ENCODE assay signal across 8 mouse cellular contexts in genomic region chr8:11779844-11780634, GRCm38 (mm10). TPM values are rescaled to one million over a fixed set of nuclear protein-coding genes. Genes with fewer than 3 reads are reported as not detected.
DNase-seq lines count a peak whose midpoint lies in the region; ATAC-seq and TF ChIP-seq lines count a peak whose summit lies in the region.

No protein-coding gene starts in this region.

- peak overlapping the region; percentile 73 for H3K27ac ChIP-seq in gastrocnemius, adult 2 months
- H3K27ac ChIP-seq in bone marrow macrophage, adult 2 months (ENCODE audit: insufficient read depth, low read depth, low read length), result peak overlapping the region; percentile 92
- peak overlapping the region; percentile 80 for H3K27ac ChIP-seq in heart, embryonic 12.5 days (ENCODE audit: poor library complexity, severe bottlenecking)
- H3K27ac ChIP-seq in small intestine, adult 2 months (ENCODE audit: insufficient read depth, low read depth, low read length), result peak overlapping the region; percentile 13; the same call in 1 of the 2 replicates

- peak overlapping the region; percentile 50; the same call in 1 of the 2 replicates for H3K9ac ChIP-seq in heart, embryonic 12.5 days

- no peak for TF ChIP-seq CTCF in gastrocnemius, adult 2 months (IDR thresholded peaks at IDR 0.05)
- no peak for TF ChIP-seq CTCF in bone marrow macrophage, adult 2 months (IDR thresholded peaks at IDR 0.05; ENCODE audit: low read depth, low read length)
- TF ChIP-seq CTCF in small intestine, adult 2 months (IDR thresholded peaks at IDR 0.05; ENCODE audit: extremely low read depth, insufficient read length, insufficient replicate concordance, low read depth, low read length), result no peak

- H3K4me1 ChIP-seq in bone marrow macrophage, adult 2 months (ENCODE audit: control insufficient read depth, insufficient read depth, low read length), result peaks cover 76% of the 10 kb centered on the region
- H3K4me1 ChIP-seq in heart, embryonic 12.5 days (replicated peaks), result peaks cover 89% of the 10 kb centered on the region
- peaks cover 15% of the 10 kb centered on the region for H3K4me1 ChIP-seq in small intestine, adult 2 months (ENCODE audit: control insufficient read depth, insufficient read depth, insufficient read length, low read length)

- DNase-seq in gastrocnemius, adult 2 months, result no peak
- DNase-seq in gastrocnemius, adult 8-10 months (ENCODE audit: low spot score in 2 of 2), result no peak
- peak; percentile 36 to 51 for DNase-seq in kidney, postnatal 4 days
- no peak for DNase-seq in gastrocnemius, postnatal 10 days
- no peak for DNase-seq in layer of hippocampus, adult 11-12 months (ENCODE audit: low spot score)

- H3K4me3 ChIP-seq in gastrocnemius, adult 2 months, result peak overlapping the region; percentile 48
- H3K4me3 ChIP-seq in bone marrow macrophage, adult 2 months (ENCODE audit: insufficient read depth, low read length), result peak overlapping the region; percentile 63
- H3K4me3 ChIP-seq in heart, embryonic 12.5 days, result peak overlapping the region; percentile 37
- no peak overlapping the region for H3K4me3 ChIP-seq in small intestine, adult 2 months (ENCODE audit: low read depth, low read length)

- peaks cover 38% of the 10 kb centered on the region for H3K36me3 ChIP-seq in heart, embryonic 12.5 days
- H3K36me3 ChIP-seq in small intestine, adult 2 months (ENCODE audit: control insufficient read depth, insufficient read depth, low read length), result peaks cover 27% of the 10 kb centered on the region

- 61% methylated on average over 10 of the region's 10 CpGs for WGBS in heart, embryonic 12.5 days
- WGBS in small intestine, adult 2 months, result 80% methylated on average over 10 of the region's 10 CpGs

- H3K9me3 ChIP-seq in heart, embryonic 12.5 days (replicated peaks), result no peaks in the 10 kb centered on the region

- TF ChIP-seq POLR2A in bone marrow macrophage, adult 2 months (IDR thresholded peaks at IDR 0.05; ENCODE audit: borderline replicate concordance, low read depth, low read length), result no peak
- no peak for TF ChIP-seq POLR2A in small intestine, adult 2 months (IDR thresholded peaks at IDR 0.05; ENCODE audit: low read depth, low read length)

- intact Hi-C loops in gastrocnemius, adult 2 months (cut with DNase I), result no loop called here

- ATAC-seq in heart, embryonic 12.5 days (ENCODE audit: insufficient number of reproducible peaks, low FRiP score), result 0 out of 2 replicates have a peak, but pooled peaks have one; percentile 33

- peak overlapping the region; percentile 59 for H3K4me2 ChIP-seq in heart, embryonic 12.5 days

- H3K27me3 ChIP-seq in heart, embryonic 12.5 days (replicated peaks), result no peaks in the 10 kb centered on the region
- no peaks in the 10 kb centered on the region for H3K27me3 ChIP-seq in small intestine, adult 2 months (ENCODE audit: control insufficient read depth, insufficient read depth, low read length)

RNA-seq across cellular contexts. Expression of gene Arhgef7, which starts 52.5 kb away (rescaled TPM):
- total RNA-seq in gastrocnemius, adult 2 months (2021), result 10 to 100 TPM; 30.3 to 50.9 TPM
- total RNA-seq in gastrocnemius, adult 8-10 months (2022), result 10 to 100 TPM; 26.8 to 33.1 (median 29.5) TPM
- 53.8 and 59.8 TPM in 2 replicates for polyA plus RNA-seq in bone marrow macrophage, adult 2 months (2012; ENCODE audit: insufficient read depth, insufficient read length, missing spikeins)
- 70.5 and 75.3 TPM in 2 replicates for polyA plus RNA-seq in heart, embryonic 12.5 days (2016; fragmentation: Nextera tagmentation; extraction: Ambion mirVana)
- 14.8 and 27.4 TPM in 2 replicates for polyA plus RNA-seq in small intestine, adult 2 months (2012; rRNA removed)
- 10 to 100 TPM; 76.7 to 84.2 TPM for total RNA-seq in gastrocnemius, postnatal 10 days (2021)

Comparison
In these comparisons a context has a peak if more than half of its experiments do, and no peak if none do; other contexts are left out.
1. DNase-seq: peak in kidney, postnatal 4 days (2 of 2); none in gastrocnemius, adult 2 months (single experiment), gastrocnemius, adult 8-10 months (0 of 2), gastrocnemius, postnatal 10 days (single experiment) and layer of hippocampus, adult 11-12 months (single experiment).
2. H3K27ac ChIP-seq: peak in every context shown above with its lines; median percentile 92 in bone marrow macrophage, adult 2 months; 80 in heart, embryonic 12.5 days; 73 in gastrocnemius, adult 2 months; 13 in small intestine, adult 2 months.